Mouse (Mus musculus) hindbrain, embryonic 15.5 days (tissue): ENCODE measurements at regions not wholly inside any gene's neighbourhood (a gene's known extent, or its start where the extent isn't known, plus 50 kb on each side); places are given as distances from the start of the nearest gene placed in this dataset.

ENCODE experiments used
- ATAC-seq: fragments of 200-750 bp; cut with Nextera tagmentation; 2 replicates; pipeline ENCODE4 v1.8.0; 2017; ENCODE audit warnings: low read depth, moderate number of reproducible peaks, moderate TSS enrichment; ENCODE audit not compliant: low FRiP score
- H3K27ac ChIP-seq: fragments of 300-500 bp; sonication (generic); replicated peaks from 2 replicates; pipeline ENCODE4 v1.5.1; 2015; ENCODE audit warnings: mild to moderate bottlenecking, inconsistent platforms
- H3K27me3 ChIP-seq: fragments of 300-500 bp; sonication (generic); 2 replicates; pipeline ENCODE4 v1.6.1; 2015; ENCODE audit warnings: control low read depth, inconsistent platforms
- H3K36me3 ChIP-seq: fragments of 300-500 bp; sonication (generic); 2 replicates; pipeline ENCODE4 v1.6.1; 2015; ENCODE audit warnings: control low read depth, inconsistent platforms
- H3K4me1 ChIP-seq: fragments of 300-500 bp; sonication (generic); replicated peaks from 2 replicates; pipeline ENCODE4 v1.6.1; 2015; ENCODE audit warnings: control low read depth, inconsistent platforms
- H3K4me2 ChIP-seq: fragments of 300-500 bp; sonication (generic); 2 replicates; pipeline ENCODE4 v1.6.1; 2015; ENCODE audit warnings: moderate library complexity, mild to moderate bottlenecking, inconsistent platforms
- H3K4me3 ChIP-seq: fragments of 300-500 bp; sonication (generic); 2 replicates; pipeline ENCODE4 v1.5.1; 2015; ENCODE audit warnings: mild to moderate bottlenecking, inconsistent platforms
- H3K9ac ChIP-seq: fragments of 300-500 bp; sonication (generic); 2 replicates; pipeline ENCODE4 v1.6.1; 2015; ENCODE audit warnings: inconsistent platforms
- H3K9me3 ChIP-seq: fragments of 300-500 bp; sonication (generic); 2 replicates; pipeline ENCODE4 v1.6.1; 2016; ENCODE audit warnings: control low read depth, inconsistent platforms
- WGBS: fragments of 180-500 bp; shearing (Covaris S2); methylation state at CpG from one replicate; pipeline ENCODE4 v1.1.7; 2015; 5-methylcytosine and 5-hydroxymethylcytosine counted together

DNA sequence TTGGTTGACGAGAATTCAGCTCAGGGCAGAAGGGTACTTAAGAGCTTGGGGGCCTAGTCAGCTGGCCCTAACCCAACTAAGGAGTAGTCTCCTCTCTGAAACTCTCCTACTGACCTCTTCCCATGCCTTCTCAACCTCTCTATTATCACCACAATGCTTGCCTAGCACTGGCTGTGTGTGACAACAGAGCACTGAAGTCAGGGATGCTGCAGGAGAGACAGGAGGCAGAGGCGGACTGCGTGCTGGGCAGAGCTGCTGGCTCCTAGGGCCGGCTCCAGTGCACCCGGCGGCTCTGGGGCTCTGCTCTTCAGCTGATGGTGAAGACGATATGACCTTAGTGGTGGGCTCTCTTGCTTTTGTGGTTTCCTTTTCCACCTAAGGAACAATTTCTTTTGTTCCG, 72.6 kb downstream of the Zfp36l2 start:
- Histone ChIP-seq H3K27me3 (no peaks in the 10 kb centered on the region), H3K4me2 (no peak overlapping the region), H3K9me3 (no peaks in the 10 kb centered on the region), H3K4me3 (no peak overlapping the region), H3K9ac (no peak overlapping the region), H3K27ac (no peak overlapping the region), H3K36me3 (no peaks in the 10 kb centered on the region), H3K4me1 (peaks cover 4% of the 10 kb centered on the region; the same call in 1 of the 2 replicates)
- no peak for ATAC-seq
- WGBS, result 71% methylated on average over 8 of the region's 8 CpGs

DNA sequence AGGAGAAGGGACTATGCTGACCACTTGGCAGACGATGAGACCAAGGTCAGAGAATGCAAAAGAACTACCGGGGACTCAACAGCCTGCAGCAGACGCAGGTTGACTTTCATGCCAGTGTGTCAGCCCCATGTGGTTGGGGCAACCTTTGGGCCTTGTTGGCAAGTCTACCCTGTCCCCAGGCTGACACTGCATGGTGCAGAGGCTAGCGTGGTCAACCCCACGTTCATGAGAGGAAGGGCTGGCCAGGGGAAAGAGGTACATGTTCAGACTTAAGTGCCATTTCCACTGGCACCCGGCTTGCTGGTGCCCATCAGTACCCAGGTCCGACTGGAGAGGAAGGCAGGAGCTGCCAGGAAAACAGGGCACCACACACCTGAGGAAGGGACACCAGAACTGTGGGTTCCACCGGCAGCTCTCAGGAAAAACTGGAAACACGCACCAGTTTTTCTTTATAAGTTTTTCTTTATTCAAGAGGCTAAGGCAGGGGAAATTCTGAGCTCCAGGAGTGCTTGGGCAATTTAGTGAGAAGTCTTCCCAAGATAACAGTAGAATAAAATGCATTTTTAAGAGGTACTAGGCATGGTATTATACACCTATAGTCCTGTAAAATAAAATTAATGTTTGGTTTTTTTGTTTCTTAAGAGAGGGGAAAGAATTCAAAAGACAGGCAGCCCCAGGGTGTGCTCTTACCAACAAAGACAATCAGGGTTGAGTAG, 73.3 kb downstream of the Zfp36l2 start:
- H3K4me1 ChIP-seq, result peaks cover 4% of the 10 kb centered on the region; the same call in 1 of the 2 replicates
- no peaks in the 10 kb centered on the region for H3K36me3 ChIP-seq
- H3K27me3 ChIP-seq, result no peaks in the 10 kb centered on the region
- H3K9me3 ChIP-seq, result no peaks in the 10 kb centered on the region
- H3K4me3 ChIP-seq, result no peak overlapping the region
- whole genome bisulfite sequencing, result 61% methylated on average over 9 of the region's 9 CpGs
- no peak overlapping the region for H3K27ac ChIP-seq
- ATAC-seq, result no peak
- H3K9ac ChIP-seq, result no peak overlapping the region
- H3K4me2 ChIP-seq, result no peak overlapping the region

DNA sequence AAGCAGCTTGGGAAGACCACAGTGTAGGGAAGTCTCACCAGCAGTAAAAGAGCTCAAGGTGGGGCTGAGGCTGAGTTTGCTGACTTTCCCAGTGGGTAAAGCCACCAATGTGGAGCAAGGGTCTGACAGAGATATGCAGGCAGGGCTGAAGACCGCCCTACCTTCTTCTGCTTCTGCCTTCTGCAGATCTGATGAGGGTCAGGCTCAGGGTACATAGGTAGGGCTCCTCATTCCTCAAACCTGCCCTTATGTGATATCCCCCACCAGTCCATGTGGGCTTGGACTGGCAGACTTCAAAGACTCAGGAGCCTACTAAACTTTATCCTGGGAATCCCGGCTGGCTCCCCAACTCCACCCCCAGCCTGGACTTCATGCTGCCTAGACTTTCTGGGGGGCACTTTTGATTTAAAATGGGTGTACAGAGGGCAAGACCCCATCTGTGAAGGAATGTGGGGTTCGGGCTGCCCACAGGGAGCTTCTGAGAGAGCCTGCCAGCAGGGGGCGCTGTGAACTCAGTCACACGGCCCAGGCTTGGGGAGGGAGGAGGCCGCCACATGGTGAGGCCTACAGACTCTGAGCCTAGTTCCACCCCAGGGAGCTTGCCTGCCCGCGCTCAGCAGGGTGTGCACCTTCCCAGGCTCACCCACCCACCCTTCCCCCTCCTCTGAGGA, 74.0 kb downstream of the Zfp36l2 start:
- Histone ChIP-seq H3K4me3 (no peak overlapping the region), H3K27me3 (no peaks in the 10 kb centered on the region), H3K27ac (no peak overlapping the region), H3K9ac (no peak overlapping the region), H3K4me1 (peaks cover 4% of the 10 kb centered on the region; the same call in 1 of the 2 replicates), H3K36me3 (no peaks in the 10 kb centered on the region), H3K9me3 (no peaks in the 10 kb centered on the region), H3K4me2 (no peak overlapping the region)
- ATAC-seq, result no peak
- WGBS, result 22% methylated on average over 8 of the region's 8 CpGs

DNA sequence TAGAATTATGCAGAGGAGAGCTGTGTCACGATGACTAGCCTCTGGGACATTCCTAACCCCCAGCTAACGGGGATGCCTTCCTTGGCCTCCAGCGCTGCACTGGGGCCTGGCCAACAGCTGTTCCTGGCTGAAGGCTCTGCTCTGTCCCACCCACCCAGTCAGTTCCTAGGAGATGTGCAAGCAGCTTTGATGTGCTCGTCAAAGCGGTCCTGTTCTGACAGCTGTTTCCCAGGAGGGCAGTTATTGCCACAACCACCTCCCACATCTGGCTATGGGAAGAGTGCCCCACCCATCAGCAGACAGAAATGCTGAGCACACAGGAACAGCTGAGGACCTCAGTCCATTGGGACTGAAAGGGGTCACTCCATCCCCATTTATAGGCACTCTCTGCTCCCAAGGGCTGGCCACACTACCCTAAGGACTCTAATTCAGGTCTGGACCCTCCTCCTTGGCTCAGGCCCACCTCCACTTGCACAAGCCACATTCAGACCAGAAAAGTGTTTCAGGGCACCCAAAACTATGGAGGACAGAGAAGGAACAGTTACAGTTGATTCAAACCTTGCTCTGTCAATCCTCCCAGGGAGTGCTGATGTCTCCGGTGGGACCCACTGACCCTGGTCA, 75.2 kb downstream of the Zfp36l2 start:
- H3K27me3 ChIP-seq, result no peaks in the 10 kb centered on the region
- ATAC-seq, result no peak
- no peaks in the 10 kb centered on the region for H3K9me3 ChIP-seq
- H3K36me3 ChIP-seq, result no peaks in the 10 kb centered on the region
- no peak overlapping the region for H3K27ac ChIP-seq
- no peak overlapping the region for H3K9ac ChIP-seq
- WGBS, result 41% methylated on average over 6 of the region's 6 CpGs
- H3K4me3 ChIP-seq, result no peak overlapping the region
- peaks cover 4% of the 10 kb centered on the region; the same call in 1 of the 2 replicates for H3K4me1 ChIP-seq
- H3K4me2 ChIP-seq, result no peak overlapping the region

DNA sequence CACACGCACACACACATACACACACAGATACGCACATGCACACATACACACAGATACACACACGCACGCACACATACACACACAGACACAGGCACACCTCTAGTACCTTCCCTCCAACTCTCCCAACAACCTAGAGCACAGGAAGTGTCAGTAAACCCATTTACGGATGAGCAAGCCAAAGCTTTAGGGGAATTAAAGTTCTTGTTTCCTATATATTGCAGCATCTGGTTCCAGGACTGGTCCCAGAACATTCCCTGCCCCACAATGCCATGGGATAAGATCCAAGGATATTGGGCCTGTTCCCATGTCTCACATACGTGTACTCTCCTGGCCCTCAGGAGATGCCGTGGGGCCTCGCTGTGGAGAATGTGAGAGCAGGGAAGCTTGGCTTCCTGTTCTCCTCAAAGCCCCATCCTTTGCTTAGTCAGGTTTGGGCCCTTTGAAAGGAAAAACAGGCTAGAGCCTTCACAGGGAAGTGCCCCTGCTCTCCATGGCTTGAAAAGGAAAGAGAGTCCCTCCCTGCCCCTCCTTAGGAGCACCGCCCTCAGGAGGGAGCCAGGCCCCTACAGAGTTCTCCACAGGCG, 75.9 kb downstream of the Zfp36l2 start:
- Histone ChIP-seq H3K4me1 (peaks cover 4% of the 10 kb centered on the region; the same call in 1 of the 2 replicates), H3K27me3 (no peaks in the 10 kb centered on the region), H3K36me3 (no peaks in the 10 kb centered on the region), H3K9ac (no peak overlapping the region), H3K4me2 (no peak overlapping the region), H3K9me3 (no peaks in the 10 kb centered on the region), H3K27ac (no peak overlapping the region), H3K4me3 (no peak overlapping the region)
- WGBS, result 79% methylated on average over 10 of the region's 10 CpGs
- ATAC-seq, result no peak

DNA sequence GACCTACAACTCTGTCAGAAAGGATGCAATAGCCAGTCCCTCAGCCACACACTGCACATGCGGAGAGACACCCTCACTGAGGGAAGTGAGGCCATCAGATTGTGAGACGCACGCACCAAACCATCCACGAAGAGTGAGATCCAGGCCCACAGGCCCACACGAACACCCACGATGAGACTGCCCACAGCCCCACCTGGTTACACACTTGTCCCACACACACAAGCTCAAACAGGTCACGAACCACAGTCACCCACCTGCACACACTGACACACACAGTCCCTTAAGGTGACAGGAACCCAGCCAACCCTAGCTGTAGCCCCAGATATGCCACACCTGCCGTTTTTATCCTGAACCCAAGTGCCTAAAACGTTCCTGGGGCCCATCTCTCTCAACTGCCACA, 76.8 kb downstream of the Zfp36l2 start:
- H3K27me3 ChIP-seq, result no peaks in the 10 kb centered on the region
- H3K4me1 ChIP-seq, result peaks cover 2% of the 10 kb centered on the region; the same call in 1 of the 2 replicates
- H3K27ac ChIP-seq, result no peak overlapping the region
- WGBS, result 84% methylated on average over 9 of the region's 9 CpGs
- H3K4me3 ChIP-seq, result no peak overlapping the region
- H3K4me2 ChIP-seq, result no peak overlapping the region
- no peak overlapping the region for H3K9ac ChIP-seq
- no peaks in the 10 kb centered on the region for H3K9me3 ChIP-seq
- no peaks in the 10 kb centered on the region for H3K36me3 ChIP-seq
- no peak for ATAC-seq

DNA sequence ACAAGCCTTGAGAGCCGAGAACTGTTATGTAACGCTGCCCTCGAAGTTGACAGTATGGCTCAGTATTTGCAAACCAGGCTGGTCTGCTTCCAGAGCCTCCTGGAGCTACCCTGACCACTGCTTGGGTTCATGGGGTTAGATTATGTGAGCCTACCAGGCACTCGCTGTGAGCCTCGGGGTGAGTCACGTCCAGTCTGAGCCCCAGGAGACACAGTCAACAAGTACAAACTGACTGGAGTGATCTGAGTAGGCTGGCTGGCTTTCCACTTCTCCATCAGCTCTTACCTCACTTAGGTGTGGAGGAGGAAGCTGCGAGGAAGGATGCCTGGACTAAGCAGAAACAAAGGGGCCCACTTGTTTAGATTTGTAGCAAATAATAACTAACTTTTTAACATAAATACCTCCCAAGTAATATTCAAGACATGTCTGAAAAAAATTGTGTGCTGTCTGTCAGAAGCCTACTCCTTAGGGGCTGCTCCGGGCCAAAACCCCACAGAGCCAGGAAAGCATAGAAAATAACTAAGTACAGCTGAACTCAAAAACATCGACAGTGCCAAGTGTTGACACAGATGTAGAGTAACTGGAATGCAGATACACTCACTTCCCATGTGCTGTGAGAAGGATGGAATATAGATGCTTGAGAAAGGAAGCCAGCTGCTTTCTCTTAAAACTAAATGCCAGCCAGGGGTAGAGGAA, 77.6 kb downstream of the Zfp36l2 start:
- H3K36me3 ChIP-seq, result no peaks in the 10 kb centered on the region
- no peak overlapping the region for H3K27ac ChIP-seq
- no peaks in the 10 kb centered on the region; the same call in 1 of the 2 replicates for H3K4me1 ChIP-seq
- no peaks in the 10 kb centered on the region for H3K9me3 ChIP-seq
- 80% methylated on average over 9 of the region's 9 CpGs for WGBS
- ATAC-seq, result no peak
- no peak overlapping the region for H3K9ac ChIP-seq
- H3K4me2 ChIP-seq, result no peak overlapping the region
- H3K4me3 ChIP-seq, result no peak overlapping the region
- H3K27me3 ChIP-seq, result no peaks in the 10 kb centered on the region

DNA sequence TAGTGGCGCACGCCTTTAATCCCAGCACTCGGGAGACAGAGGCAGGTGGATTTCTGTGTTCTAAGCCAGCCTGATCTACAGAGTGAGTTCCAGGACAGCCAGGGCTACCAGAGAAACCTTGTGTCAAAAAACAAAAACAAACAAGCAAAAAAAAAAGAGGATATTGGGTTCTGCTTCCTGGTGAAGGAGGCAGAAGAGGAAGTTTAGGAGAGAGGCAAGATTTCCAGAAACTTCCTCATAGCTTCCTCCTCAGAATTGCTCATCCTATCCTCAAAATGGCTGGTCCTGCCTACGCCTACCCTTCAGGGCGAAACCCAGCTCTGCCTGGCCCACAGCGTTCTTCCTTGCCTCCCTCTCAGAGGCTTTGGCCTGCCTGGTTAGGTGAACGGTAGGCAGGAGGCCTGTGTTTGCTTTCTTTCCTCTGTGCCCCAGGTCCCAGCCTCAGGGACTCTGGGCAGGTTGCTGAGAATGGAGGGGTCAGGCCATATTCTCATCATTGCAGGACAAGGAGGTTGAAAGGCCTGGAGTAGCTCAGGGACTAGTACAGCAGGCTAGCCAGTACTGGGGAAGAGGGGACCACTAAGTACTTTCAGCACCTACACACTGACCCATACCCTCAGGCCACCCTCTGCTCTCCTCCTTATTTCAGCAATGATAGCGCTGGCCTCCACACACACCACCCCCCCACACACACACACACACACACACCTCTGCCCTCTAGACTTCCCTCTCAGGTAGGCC, 79.6 kb downstream of the Zfp36l2 start:
- Histone ChIP-seq H3K9me3 (no peaks in the 10 kb centered on the region), H3K27me3 (no peaks in the 10 kb centered on the region), H3K4me1 (no peaks in the 10 kb centered on the region; the same call in 1 of the 2 replicates), H3K36me3 (no peaks in the 10 kb centered on the region), H3K4me3 (no peak overlapping the region), H3K4me2 (no peak overlapping the region), H3K9ac (no peak overlapping the region), H3K27ac (no peak overlapping the region)
- ATAC-seq, result no peak
- 87% methylated on average over 8 of the region's 8 CpGs for WGBS

DNA sequence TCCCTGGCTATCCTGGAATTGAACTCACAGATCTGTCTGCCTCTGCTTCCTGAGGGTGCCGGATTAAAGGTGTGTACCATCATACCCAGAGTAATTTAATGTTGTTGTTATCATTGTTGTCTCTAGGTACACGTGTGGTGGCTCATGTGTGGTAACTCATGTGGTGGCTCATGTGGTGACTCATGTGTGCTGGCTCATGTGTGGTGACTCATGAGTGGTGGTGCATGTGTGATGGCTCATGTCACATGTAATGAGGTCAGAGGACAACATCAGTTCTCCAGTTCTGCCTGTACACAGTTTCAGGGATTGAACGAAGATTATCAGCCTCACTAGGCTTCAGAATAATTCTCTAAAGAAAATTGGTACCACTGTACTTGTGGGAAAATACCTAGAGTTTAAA, 80.2 kb downstream of the Zfp36l2 start:
- Histone ChIP-seq H3K4me3 (no peak overlapping the region), H3K27ac (no peak overlapping the region), H3K36me3 (no peaks in the 10 kb centered on the region), H3K27me3 (no peaks in the 10 kb centered on the region), H3K4me2 (no peak overlapping the region), H3K4me1 (no peaks in the 10 kb centered on the region; the same call in 1 of the 2 replicates), H3K9me3 (no peaks in the 10 kb centered on the region), H3K9ac (no peak overlapping the region)
- ATAC-seq, result no peak
- 88% methylated on average over 3 of the region's 3 CpGs for WGBS

DNA sequence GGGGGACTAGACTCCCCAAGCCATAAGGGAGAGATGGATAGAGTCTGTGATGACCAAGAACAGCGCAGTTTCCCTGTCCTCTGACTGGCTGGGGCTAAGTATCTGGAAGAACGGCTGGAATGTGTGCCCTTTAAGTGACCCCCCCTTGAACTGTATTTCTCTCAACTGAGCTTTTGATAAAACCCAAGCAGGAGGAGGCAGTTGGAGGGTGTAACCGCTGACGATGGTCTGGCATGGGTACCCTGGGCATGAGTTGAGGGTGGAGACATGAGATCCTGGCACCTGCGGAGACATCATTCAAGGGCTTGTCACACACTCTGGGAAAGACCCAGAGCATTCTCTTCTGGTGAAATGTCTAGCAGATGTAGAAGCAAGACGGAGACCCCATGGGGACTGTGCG, 83.5 kb downstream of the Zfp36l2 start:
- Histone ChIP-seq H3K4me1 (peaks cover 8% of the 10 kb centered on the region), H3K9me3 (no peaks in the 10 kb centered on the region), H3K9ac (no peak overlapping the region), H3K27me3 (no peaks in the 10 kb centered on the region), H3K36me3 (no peaks in the 10 kb centered on the region), H3K4me2 (no peak overlapping the region), H3K4me3 (no peak overlapping the region), H3K27ac (no peak overlapping the region)
- no peak for ATAC-seq
- 76% methylated on average over 7 of the region's 7 CpGs for WGBS

DNA sequence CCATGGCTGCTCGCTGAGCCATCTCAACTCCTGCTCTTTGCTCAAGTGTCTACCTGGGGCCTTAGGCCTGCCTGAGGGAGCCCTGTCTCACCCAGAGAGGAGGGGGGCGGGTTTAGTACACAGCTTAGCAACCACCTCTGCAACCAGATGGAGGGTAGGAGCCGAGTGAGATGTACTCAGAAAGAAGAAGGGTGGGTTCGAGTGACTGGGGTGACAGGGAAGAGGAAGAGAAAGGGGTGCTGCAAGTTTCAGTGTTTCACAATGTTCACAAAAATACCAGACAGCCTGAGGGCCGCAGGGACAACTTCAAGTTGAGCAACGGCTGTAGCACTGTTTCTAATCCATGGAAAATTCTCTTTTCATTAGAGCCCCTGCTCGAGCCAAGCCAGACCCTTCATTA, 84.4 kb downstream of the Zfp36l2 start:
- Histone ChIP-seq H3K4me2 (no peak overlapping the region), H3K4me3 (no peak overlapping the region), H3K27ac (no peak overlapping the region), H3K9ac (no peak overlapping the region), H3K9me3 (no peaks in the 10 kb centered on the region), H3K27me3 (no peaks in the 10 kb centered on the region), H3K36me3 (no peaks in the 10 kb centered on the region), H3K4me1 (peaks cover 8% of the 10 kb centered on the region)
- WGBS, result 64% methylated on average over 7 of the region's 7 CpGs
- no peak for ATAC-seq
